Mouse (Mus musculus): ENCODE measurements around the gene Eif4e2. TPM values are rescaled to one million over a fixed set of nuclear protein-coding genes. Genes with fewer than 3 reads are reported as not detected.

Gene Eif4e2
- total and polyA plus RNA-seq, 3 experiments: 175 to 264 (median 228) TPM

DNA sequence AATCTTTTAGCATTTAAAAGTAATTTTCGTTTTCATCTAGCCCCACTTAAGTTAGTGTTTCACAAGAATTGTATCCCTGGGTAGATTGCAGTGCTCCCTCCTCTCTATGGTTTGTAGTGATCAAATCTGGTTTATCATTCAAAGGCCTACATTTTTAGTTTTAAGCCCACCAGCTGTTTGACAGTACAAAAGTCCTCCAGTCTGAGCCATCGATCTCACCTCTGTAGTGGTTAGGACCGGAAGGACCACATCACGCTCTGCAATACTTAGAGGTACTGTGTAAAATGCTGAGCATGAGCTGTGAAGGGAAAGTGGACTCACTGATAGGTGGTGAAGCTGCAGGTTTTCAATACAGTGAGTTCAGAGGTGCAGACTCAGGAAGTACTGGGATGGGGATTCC is 1.0 kb downstream of the Eif4e2 start:
- peaks cover 12 to 57% of the 10 kb centered on the region in 2 experiments for H3K4me1 ChIP-seq (ENCODE audit: control insufficient read depth in 1 of 2, insufficient read depth in 2 of 2)
- TF ChIP-seq ZKSCAN1 (IDR thresholded peaks at IDR 0.05; ENCODE audit: borderline replicate concordance, low read depth, low read length): no peak
- TF ChIP-seq BHLHE40 (IDR thresholded peaks at IDR 0.05; ENCODE audit: low read depth, low read length): peak; percentile 27; the same call in 1 of the 2 replicates
- TF ChIP-seq HCFC1 (IDR thresholded peaks at IDR 0.05; ENCODE audit: low read depth, low read length): no peak; the same call in 1 of the 2 replicates
- peak; percentile 45; the same call in 1 of the 2 replicates for TF ChIP-seq MXI1 (IDR thresholded peaks at IDR 0.05; ENCODE audit: low read depth, low read length)
- TF ChIP-seq SIN3A (IDR thresholded peaks at IDR 0.05; ENCODE audit: low read length): peak; percentile 48
- peak; percentile 8; the same call in 1 of the 2 replicates for TF ChIP-seq ELF1 (IDR thresholded peaks at IDR 0.05; ENCODE audit: low read depth, low read length)
- TF ChIP-seq JUN (IDR thresholded peaks at IDR 0.05; ENCODE audit: insufficient read depth, low read depth, low read length): no peak
- H3K27ac ChIP-seq (ENCODE audit: insufficient read depth, low read depth): no peak overlapping the region

GRCm38 (mm10) chr1:87217938-87218337 is 4.2 kb downstream of the Eif4e2 start:
- dilution Hi-C loops (cut with MboI; ENCODE audit: extremely low pct_ligation_motif_present, extremely low pct_unique_long_range_greater_than_20kb, low sequenced_read_pairs): no loop called here
- TF ChIP-seq HCFC1 (IDR thresholded peaks at IDR 0.05; ENCODE audit: low read depth, low read length) (no peak), NELFE (IDR thresholded peaks at IDR 0.05; ENCODE audit: low read depth, low read length) (no peak), RAD21 (IDR thresholded peaks at IDR 0.05; ENCODE audit: low read depth, low read length) (peak; percentile 8), MXI1 (IDR thresholded peaks at IDR 0.05; ENCODE audit: low read depth, low read length) (no peak), JUN (IDR thresholded peaks at IDR 0.05; ENCODE audit: insufficient read depth, low read depth, low read length) (no peak), GABPA (IDR thresholded peaks at IDR 0.05; ENCODE audit: insufficient replicate concordance, low read depth, low read length) (no peak), CTCF (conservative IDR thresholded peaks at IDR 0.05 in 1 of 2, IDR thresholded peaks at IDR 0.05 in 1 of 2; ENCODE audit: low read depth in 2 of 2, low read length in 2 of 2) (peak; percentile 20 to 61; a peak in 2 of 4 replicates), TBP (conservative IDR thresholded peaks at IDR 0.05; ENCODE audit: low read depth, low read length) (no peak), UBTF (IDR thresholded peaks at IDR 0.05; ENCODE audit: low read depth, low read length) (no peak), MAFK (IDR thresholded peaks at IDR 0.05; ENCODE audit: insufficient replicate concordance, low read length) (peak; percentile 67; the same call in 1 of the 2 replicates), SMC3 (IDR thresholded peaks at IDR 0.05; ENCODE audit: low read depth, low read length) (peak; percentile 21; the same call in 1 of the 2 replicates), MAZ (IDR thresholded peaks at IDR 0.05; ENCODE audit: low read depth, low read length) (no peak), PAX5 (IDR thresholded peaks at IDR 0.05; ENCODE audit: low read length) (no peak), ELF1 (IDR thresholded peaks at IDR 0.05; ENCODE audit: low read depth, low read length) (no peak), POLR2AphosphoS2 (IDR thresholded peaks at IDR 0.05; ENCODE audit: low read depth, low read length) (no peak), RCOR1 (conservative IDR thresholded peaks at IDR 0.05; ENCODE audit: low read depth, low read length) (no peak)
- Histone ChIP-seq H3K27ac (ENCODE audit: insufficient read depth, low read depth) (no peak overlapping the region), H3K36me3 (replicated peaks in 1 of 2; ENCODE audit: control insufficient read depth in 1 of 2, insufficient read depth in 1 of 2, low read length in 1 of 2) (peaks cover 37 to 63% of the 10 kb centered on the region in 2 experiments), H3K4me3 (replicated peaks in 1 of 3; ENCODE audit: low read depth in 2 of 3, low read length in 2 of 3, poor library complexity in 1 of 3) (no peak overlapping the region), H3K9me3 (replicated peaks; ENCODE audit: low read length) (no peaks in the 10 kb centered on the region), H3K4me1 (ENCODE audit: control insufficient read depth in 1 of 2, insufficient read depth in 2 of 2) (peaks cover 4 to 36% of the 10 kb centered on the region in 2 experiments; a peak in 3 of 4 replicates), H3K27me3 (replicated peaks) (no peaks in the 10 kb centered on the region), H3K4me2 (ENCODE audit: insufficient read depth, low read depth, poor library complexity, severe bottlenecking) (0 out of 2 replicates have a peak overlapping the region, but pooled peaks have one; percentile 11), H3K9ac (ENCODE audit: insufficient read depth, low read depth) (peak overlapping the region; percentile 31; the same call in 1 of the 2 replicates), H3K79me2 (replicated peaks; ENCODE audit: control insufficient read depth, extremely low read depth, insufficient read depth, poor library complexity, severe bottlenecking) (peaks cover 66% of the 10 kb centered on the region)
- in situ Hi-C loops (cut with MboI; ENCODE audit: low pct_ligation_motif_present, low pct_unique_long_range_greater_than_20kb, low sequenced_read_pairs): no loop called here
- peak; percentile 32 for DNase-seq (ENCODE audit: extremely low read depth)

More for the DNA sequence above, 1.0 kb downstream of the Eif4e2 start:
- H3K4me3 ChIP-seq (replicated peaks in 1 of 3; ENCODE audit: low read depth in 2 of 3, low read length in 2 of 3, poor library complexity in 1 of 3): peak overlapping the region; percentile 74 to 90 (median 80)
- no peaks in the 10 kb centered on the region for H3K27me3 ChIP-seq (replicated peaks)
- H3K36me3 ChIP-seq (replicated peaks in 1 of 2; ENCODE audit: control insufficient read depth in 1 of 2, insufficient read depth in 1 of 2, low read length in 1 of 2): peaks cover 11 to 36% of the 10 kb centered on the region in 2 experiments
- in situ Hi-C loops (cut with MboI; ENCODE audit: low pct_ligation_motif_present, low pct_unique_long_range_greater_than_20kb, low sequenced_read_pairs) (no loop called here), dilution Hi-C loops (cut with MboI; ENCODE audit: extremely low pct_ligation_motif_present, extremely low pct_unique_long_range_greater_than_20kb, low sequenced_read_pairs) (no loop called here)
- H3K4me2 ChIP-seq (ENCODE audit: insufficient read depth, low read depth, poor library complexity, severe bottlenecking): peak overlapping the region; percentile 96
- no peaks in the 10 kb centered on the region for H3K9me3 ChIP-seq (replicated peaks; ENCODE audit: low read length)
- peak overlapping the region; percentile 93 for H3K9ac ChIP-seq (ENCODE audit: insufficient read depth, low read depth)
- DNase-seq (ENCODE audit: extremely low read depth): peak; percentile 27
- H3K79me2 ChIP-seq (replicated peaks; ENCODE audit: control insufficient read depth, extremely low read depth, insufficient read depth, poor library complexity, severe bottlenecking): peaks cover 61% of the 10 kb centered on the region

All from CH12.LX (cell line).